Mouse (Mus musculus): ENCODE results near the gene Sim2.

DNA sequence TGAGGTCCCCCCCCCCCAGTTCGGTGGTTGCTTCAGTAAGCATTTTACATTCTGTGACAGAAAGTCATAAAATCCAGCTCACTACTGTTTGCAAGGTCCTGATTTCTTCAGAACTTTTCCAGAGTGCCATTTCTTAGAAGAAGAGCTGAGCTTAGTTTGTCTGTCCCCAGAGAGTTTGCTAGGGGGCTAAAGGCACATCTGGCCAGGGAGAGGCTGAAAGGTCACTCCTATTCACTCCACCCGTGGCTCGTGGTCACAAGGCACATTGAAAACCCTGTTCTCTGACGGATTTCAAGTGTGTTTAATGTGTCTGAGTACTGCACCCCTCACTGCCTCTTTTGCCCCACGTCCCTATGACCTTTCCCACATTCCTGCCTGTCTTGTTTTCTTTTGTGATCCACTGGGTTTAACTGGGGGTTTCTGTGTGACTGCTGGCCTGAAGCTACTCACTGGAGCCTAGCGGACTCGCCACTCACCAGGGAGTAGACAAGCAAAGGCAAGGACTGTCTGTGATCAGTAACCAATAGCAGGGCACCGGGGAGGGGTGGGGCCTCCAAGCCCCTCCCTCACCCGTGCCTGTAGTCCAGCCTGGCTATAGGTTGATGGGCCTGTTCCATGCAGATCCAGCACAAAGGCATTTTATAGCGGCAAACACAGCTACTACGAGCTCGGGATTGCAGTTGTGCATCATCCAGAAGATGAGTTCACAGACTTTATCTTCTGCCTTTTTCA lies 13.2 kb downstream of the Sim2 start:
- TF ChIP-seq POLR2A (IDR thresholded peaks at IDR 0.05; ENCODE audit: insufficient read length, low read depth) (no peak), E2F4 (IDR thresholded peaks at IDR 0.05; ENCODE audit: insufficient read depth) (no peak), TCF3 (IDR thresholded peaks at IDR 0.05; ENCODE audit: insufficient read length, low read depth) (no peak), POLR2AphosphoS2 (IDR thresholded peaks at IDR 0.05; ENCODE audit: insufficient read length, low read depth) (no peak), TCF12 (IDR thresholded peaks at IDR 0.05; ENCODE audit: insufficient read depth, poor library complexity, severe bottlenecking) (no peak)

Measured in myocyte (in vitro differentiated cells).